Mouse (Mus musculus) hindbrain, embryonic 11.5 days (tissue): ENCODE measurements at regions not wholly inside any gene's neighbourhood (a gene's known extent, or its start where the extent isn't known, plus 50 kb on each side); places are given as distances from the start of the nearest gene placed in this dataset.

ENCODE experiments used
- ATAC-seq: fragments of 200-750 bp; cut with Nextera tagmentation; 2 replicates; pipeline ENCODE4 v1.8.0; 2017; ENCODE audit warnings: mild to moderate bottlenecking, moderate TSS enrichment, moderate library complexity; ENCODE audit not compliant: low FRiP score
- DNase-seq: peaks from one replicate; pipeline ENCODE4 v3.0.0-alpha.2; 2015; ENCODE audit warnings: low spot score
- H3K27ac ChIP-seq: fragments of 300-500 bp; sonication (generic); 2 replicates; pipeline ENCODE4 v1.5.1; 2014; ENCODE audit warnings: mild to moderate bottlenecking, low read depth, low read length
- H3K27me3 ChIP-seq: fragments of 300-500 bp; sonication (generic); 2 replicates; pipeline ENCODE4 v1.6.1; 2014; ENCODE audit warnings: mild to moderate bottlenecking, low read length, moderate library complexity, mixed read lengths; ENCODE audit not compliant: control insufficient read depth, insufficient read depth
- H3K36me3 ChIP-seq: fragments of 300-500 bp; sonication (generic); 2 replicates; pipeline ENCODE4 v1.6.1; 2014; ENCODE audit warnings: mild to moderate bottlenecking, low read length, moderate library complexity, mixed read lengths; ENCODE audit not compliant: control insufficient read depth, insufficient read depth
- H3K4me1 ChIP-seq: fragments of 300-500 bp; sonication (generic); replicated peaks from 2 replicates; pipeline ENCODE4 v1.6.1; 2014; ENCODE audit warnings: low read length, mixed read lengths; ENCODE audit not compliant: control insufficient read depth, insufficient read depth
- H3K4me2 ChIP-seq: fragments of 300-500 bp; sonication (generic); replicated peaks from 2 replicates; pipeline ENCODE4 v1.6.1; 2014; ENCODE audit warnings: mild to moderate bottlenecking, low read depth, low read length
- H3K4me3 ChIP-seq: fragments of 300-500 bp; sonication (generic); 2 replicates; pipeline ENCODE4 v1.5.1; 2014; ENCODE audit warnings: low read depth, low read length
- H3K9ac ChIP-seq: fragments of 300-500 bp; sonication (generic); 2 replicates; pipeline ENCODE4 v1.6.1; 2014; ENCODE audit warnings: low read depth, low read length
- H3K9me3 ChIP-seq: fragments of 300-500 bp; sonication (generic); 2 replicates; pipeline ENCODE4 v1.6.1; 2016; ENCODE audit warnings: low read length; ENCODE audit not compliant: control insufficient read depth
- WGBS: fragments of 180-500 bp; shearing (Covaris S2); extraction: QIAGEN DNeasy Blood & Tissue Kit; methylation state at CpG from one replicate; pipeline ENCODE4 v1.1.7; 2014; 5-methylcytosine and 5-hydroxymethylcytosine counted together

DNA sequence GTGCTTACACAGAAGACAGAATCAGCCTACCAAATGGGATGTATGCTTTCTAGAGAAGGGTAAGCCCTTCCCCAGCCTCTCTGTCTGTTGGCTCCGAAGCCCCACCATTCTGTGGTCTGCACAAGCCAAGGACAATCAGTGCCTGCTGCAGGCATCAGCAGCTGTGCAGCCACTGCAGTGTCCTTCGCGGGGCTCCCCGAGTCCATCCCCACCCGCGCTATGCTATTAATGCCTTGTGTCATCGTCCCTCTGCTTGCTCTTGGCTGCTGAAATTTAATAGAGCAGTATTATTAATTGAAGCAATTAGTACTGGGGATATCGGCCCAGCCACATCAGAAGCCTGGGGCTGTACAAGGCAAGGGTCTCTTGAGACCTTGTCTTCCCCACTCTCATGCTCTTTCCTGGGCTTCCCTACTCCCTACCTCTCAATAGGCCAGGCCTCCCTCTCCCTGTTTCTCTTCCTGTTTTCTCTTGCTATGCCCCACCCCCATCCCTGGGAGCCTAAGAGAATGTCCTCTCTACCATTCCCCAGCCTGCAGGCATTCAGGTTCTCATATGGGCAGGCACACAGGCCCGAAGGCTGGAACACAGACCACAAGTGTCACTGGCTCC is 65.4 kb upstream of the Calm2 start:
- no peak overlapping the region for H3K9ac ChIP-seq
- DNase-seq (no peak), ATAC-seq (peak; percentile 79)

GRCm38 (mm10) chr17:87513822-87514221 is 67.1 kb upstream of the Calm2 start:
- H3K4me2 ChIP-seq, result no peak overlapping the region
- H3K27ac ChIP-seq, result no peak overlapping the region
- no peaks in the 10 kb centered on the region for H3K36me3 ChIP-seq
- DNase-seq (no peak), ATAC-seq (no peak)
- 56% methylated on average over 11 of the region's 11 CpGs for WGBS
- H3K27me3 ChIP-seq, result no peaks in the 10 kb centered on the region
- H3K4me1 ChIP-seq, result no peaks in the 10 kb centered on the region; the same call in 1 of the 2 replicates
- H3K9me3 ChIP-seq, result no peaks in the 10 kb centered on the region
- H3K9ac ChIP-seq, result no peak overlapping the region
- no peak overlapping the region for H3K4me3 ChIP-seq

More for the DNA sequence above, 65.4 kb upstream of the Calm2 start:
- Histone ChIP-seq H3K4me2 (no peak overlapping the region), H3K36me3 (no peaks in the 10 kb centered on the region), H3K9me3 (no peaks in the 10 kb centered on the region), H3K4me1 (no peaks in the 10 kb centered on the region; the same call in 1 of the 2 replicates), H3K27ac (peak overlapping the region; percentile 48; the same call in 1 of the 2 replicates), H3K4me3 (no peak overlapping the region), H3K27me3 (no peaks in the 10 kb centered on the region)
- WGBS, result 53% methylated on average over 9 of the region's 9 CpGs

- H3K36me3 ChIP-seq, result no peaks in the 10 kb centered on the region
- no peak for DNase-seq
- H3K4me3 ChIP-seq, result no peak overlapping the region
- no peaks in the 10 kb centered on the region; the same call in 1 of the 2 replicates for H3K4me1 ChIP-seq
- WGBS, result 63% methylated on average over 6 of the region's 6 CpGs
- H3K9me3 ChIP-seq, result no peaks in the 10 kb centered on the region
- H3K9ac ChIP-seq, result no peak overlapping the region
- H3K27ac ChIP-seq, result no peak overlapping the region
- no peak for ATAC-seq
- H3K4me2 ChIP-seq, result no peak overlapping the region
- H3K27me3 ChIP-seq, result no peaks in the 10 kb centered on the region
Measured at GRCm38 (mm10) chr17:87514366-87515126, 67.8 kb upstream of the Calm2 start.

- Histone ChIP-seq H3K36me3 (no peaks in the 10 kb centered on the region), H3K4me2 (no peak overlapping the region), H3K9ac (no peak overlapping the region), H3K9me3 (no peaks in the 10 kb centered on the region), H3K4me3 (no peak overlapping the region), H3K27ac (no peak overlapping the region), H3K27me3 (no peaks in the 10 kb centered on the region), H3K4me1 (peaks cover 2% of the 10 kb centered on the region; the same call in 1 of the 2 replicates)
- ATAC-seq (no peak), DNase-seq (no peak)
- 67% methylated on average over 9 of the region's 9 CpGs for WGBS
Measured at GRCm38 (mm10) chr17:87517258-87517657, 70.5 kb upstream of the Calm2 start.

DNA sequence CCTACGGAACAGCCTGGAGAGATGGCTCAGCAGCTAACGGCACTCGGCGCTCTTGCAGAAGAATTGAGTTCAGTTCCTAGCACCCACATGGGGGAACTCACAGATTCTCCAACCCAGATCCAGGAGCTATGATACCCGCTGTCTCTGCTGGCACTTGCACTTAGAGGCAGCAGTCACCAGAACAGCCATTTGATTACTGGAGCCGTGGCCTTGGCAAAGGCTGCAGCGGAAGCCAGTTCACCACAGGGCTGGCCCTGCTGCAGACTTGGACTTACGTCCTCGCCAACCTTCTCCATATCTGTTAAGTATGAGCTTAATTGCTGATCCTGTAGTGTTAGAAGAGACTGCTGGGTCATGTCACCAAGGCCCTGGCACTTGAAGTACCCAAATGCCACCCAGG is 72.7 kb upstream of the Calm2 start:
- ATAC-seq, result no peak
- no peak for DNase-seq
- no peak overlapping the region for H3K27ac ChIP-seq
- H3K27me3 ChIP-seq, result no peaks in the 10 kb centered on the region
- H3K9me3 ChIP-seq, result no peaks in the 10 kb centered on the region
- 93% methylated on average over 9 of the region's 9 CpGs for WGBS
- H3K36me3 ChIP-seq, result no peaks in the 10 kb centered on the region
- H3K4me3 ChIP-seq, result no peak overlapping the region
- H3K9ac ChIP-seq, result no peak overlapping the region
- H3K4me1 ChIP-seq, result peaks cover 2% of the 10 kb centered on the region; the same call in 1 of the 2 replicates
- no peak overlapping the region for H3K4me2 ChIP-seq

DNA sequence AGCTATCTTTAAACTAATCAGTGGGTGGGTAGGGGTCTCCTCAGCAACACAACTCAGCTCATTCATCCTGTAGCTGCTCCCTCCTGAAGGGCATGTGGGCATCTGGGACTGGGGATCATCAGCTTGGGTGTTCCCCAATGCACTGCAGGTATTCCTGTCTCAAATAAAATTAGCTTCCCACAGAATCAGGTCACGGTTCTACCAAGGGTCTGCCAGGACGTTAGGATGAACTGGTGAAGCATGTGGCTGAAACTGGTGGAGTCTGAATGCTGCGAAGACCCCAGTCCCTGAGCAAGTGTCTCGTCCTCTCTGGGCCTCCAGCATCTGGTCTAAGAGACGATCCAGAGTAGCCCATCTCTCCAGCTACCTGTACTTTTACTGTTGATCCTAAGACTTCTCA is 74.1 kb upstream of the Calm2 start:
- peaks cover 2% of the 10 kb centered on the region; the same call in 1 of the 2 replicates for H3K4me1 ChIP-seq
- no peak overlapping the region for H3K27ac ChIP-seq
- 89% methylated on average over 5 of the region's 5 CpGs for WGBS

GRCm38 (mm10) chr17:87521622-87522151 is 75.0 kb upstream of the Calm2 start:
- DNase-seq (no peak), ATAC-seq (0 out of 2 replicates have a peak, but pooled peaks have one; percentile 38)
- H3K27ac ChIP-seq, result no peak overlapping the region
- no peaks in the 10 kb centered on the region for H3K27me3 ChIP-seq
- H3K9me3 ChIP-seq, result no peaks in the 10 kb centered on the region
- peaks cover 2% of the 10 kb centered on the region; the same call in 1 of the 2 replicates for H3K4me1 ChIP-seq
- no peak overlapping the region for H3K9ac ChIP-seq
- no peaks in the 10 kb centered on the region for H3K36me3 ChIP-seq
- H3K4me3 ChIP-seq, result no peak overlapping the region
- H3K4me2 ChIP-seq, result no peak overlapping the region
- WGBS, result 35% methylated on average over 10 of the region's 10 CpGs

More for the DNA sequence above, 74.1 kb upstream of the Calm2 start:
- Histone ChIP-seq H3K36me3 (no peaks in the 10 kb centered on the region), H3K9ac (no peak overlapping the region), H3K4me2 (no peak overlapping the region), H3K4me3 (no peak overlapping the region), H3K27me3 (no peaks in the 10 kb centered on the region), H3K9me3 (no peaks in the 10 kb centered on the region)
- ATAC-seq, result no peak
- no peak for DNase-seq

DNA sequence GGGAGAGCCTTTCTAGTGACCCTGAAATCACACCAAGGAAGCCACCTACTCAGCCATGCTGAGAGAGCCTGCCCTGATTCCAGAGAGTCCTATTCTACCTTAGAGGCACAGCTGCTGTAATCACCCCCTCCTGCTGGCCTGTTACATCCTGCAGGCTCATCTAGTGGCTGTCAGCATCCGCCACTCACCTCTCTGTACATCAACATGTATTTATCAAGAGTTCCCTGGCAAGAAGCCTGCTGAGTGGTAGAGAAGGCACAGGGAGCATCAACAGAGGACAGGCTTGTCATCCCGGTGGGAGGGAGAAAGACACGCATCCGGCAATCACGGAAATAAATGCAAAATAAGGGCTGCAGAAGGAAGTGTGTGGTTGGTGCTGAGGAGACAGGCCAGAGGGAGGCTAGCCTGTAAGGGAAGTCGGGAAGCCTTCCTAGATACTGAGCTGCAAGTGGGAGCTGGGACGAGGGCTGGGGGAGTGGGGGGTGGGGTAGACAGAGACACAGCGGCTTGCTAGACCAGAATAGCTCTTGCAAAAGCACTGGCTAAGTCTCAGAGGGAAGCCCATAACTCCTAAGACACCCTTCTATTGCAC is 75.9 kb upstream of the Calm2 start:
- Histone ChIP-seq H3K4me1 (peaks cover 2% of the 10 kb centered on the region; the same call in 1 of the 2 replicates), H3K4me3 (no peak overlapping the region), H3K9ac (no peak overlapping the region), H3K36me3 (no peaks in the 10 kb centered on the region), H3K9me3 (no peaks in the 10 kb centered on the region), H3K27ac (peak overlapping the region; percentile 43; the same call in 1 of the 2 replicates), H3K27me3 (no peaks in the 10 kb centered on the region), H3K4me2 (no peak overlapping the region)
- DNase-seq, result no peak
- ATAC-seq, result no peak
- 15% methylated on average over 8 of the region's 8 CpGs for WGBS
